Mouse (Mus musculus) forebrain, embryonic 11.5 days (tissue): ENCODE measurements around the gene Agap3. TPM values are rescaled to one million over a fixed set of nuclear protein-coding genes. Genes with fewer than 3 reads are reported as not detected.

Source experiments
- ATAC-seq: fragments of 200-750 bp; cut with Nextera tagmentation; replicated peaks from 2 replicates; pipeline ENCODE4 v1.8.0; 2017; ENCODE audit warnings: moderate TSS enrichment; ENCODE audit not compliant: low FRiP score
- DNase-seq: peaks from one replicate; pipeline ENCODE4 v3.0.0-alpha.2; 2017; ENCODE audit warnings: low spot score
- H3K27ac ChIP-seq: fragments of 300-500 bp; sonication (generic); 2 replicates; pipeline ENCODE4 v1.5.1; 2014; ENCODE audit warnings: low read depth, low read length
- H3K27me3 ChIP-seq: fragments of 300-500 bp; sonication (generic); 2 replicates; pipeline ENCODE4 v1.6.1; 2014; ENCODE audit warnings: mild to moderate bottlenecking, low read length, mixed read lengths; ENCODE audit not compliant: control insufficient read depth, insufficient read depth
- H3K36me3 ChIP-seq: fragments of 300-500 bp; sonication (generic); 2 replicates; pipeline ENCODE4 v1.6.1; 2014; ENCODE audit warnings: mild to moderate bottlenecking, low read length, moderate library complexity, mixed read lengths; ENCODE audit not compliant: control insufficient read depth, insufficient read depth
- H3K4me1 ChIP-seq: fragments of 300-500 bp; sonication (generic); replicated peaks from 2 replicates; pipeline ENCODE4 v1.6.1; 2014; ENCODE audit warnings: low read length, mixed read lengths; ENCODE audit not compliant: control insufficient read depth, insufficient read depth
- H3K4me2 ChIP-seq: fragments of 300-500 bp; sonication (generic); 2 replicates; pipeline ENCODE4 v1.6.1; 2014; ENCODE audit warnings: low read depth, mild to moderate bottlenecking, low read length, moderate library complexity, mixed read lengths; ENCODE audit not compliant: severe bottlenecking
- H3K4me3 ChIP-seq: fragments of 300-500 bp; sonication (generic); 2 replicates; pipeline ENCODE4 v1.5.1; 2014; ENCODE audit warnings: low read depth, low read length
- H3K9ac ChIP-seq: fragments of 300-500 bp; sonication (generic); 2 replicates; pipeline ENCODE4 v1.6.1; 2014; ENCODE audit warnings: low read length
- H3K9me3 ChIP-seq: fragments of 300-500 bp; sonication (generic); 2 replicates; pipeline ENCODE4 v1.6.1; 2016; ENCODE audit warnings: low read length, mixed read lengths; ENCODE audit not compliant: control insufficient read depth
- WGBS: fragments of 180-500 bp; shearing (Covaris S2); extraction: QIAGEN DNeasy Blood & Tissue Kit; methylation state at CpG from one replicate; pipeline ENCODE4 v1.1.7; 2014; 5-methylcytosine and 5-hydroxymethylcytosine counted together
- polyA plus RNA-seq: library from polyadenylated mRNA; unstranded; fragments of >200 nt; fragmentation: Nextera tagmentation; extraction: Ambion mirVana; gene quantifications from 2 replicates; pipeline ENCODE4 v1.2.1, GENCODE M21; 2014

Agap3 gene
- polyA plus RNA-seq, 1 experiment from 2014 or later, result 52.7 TPM

DNA sequence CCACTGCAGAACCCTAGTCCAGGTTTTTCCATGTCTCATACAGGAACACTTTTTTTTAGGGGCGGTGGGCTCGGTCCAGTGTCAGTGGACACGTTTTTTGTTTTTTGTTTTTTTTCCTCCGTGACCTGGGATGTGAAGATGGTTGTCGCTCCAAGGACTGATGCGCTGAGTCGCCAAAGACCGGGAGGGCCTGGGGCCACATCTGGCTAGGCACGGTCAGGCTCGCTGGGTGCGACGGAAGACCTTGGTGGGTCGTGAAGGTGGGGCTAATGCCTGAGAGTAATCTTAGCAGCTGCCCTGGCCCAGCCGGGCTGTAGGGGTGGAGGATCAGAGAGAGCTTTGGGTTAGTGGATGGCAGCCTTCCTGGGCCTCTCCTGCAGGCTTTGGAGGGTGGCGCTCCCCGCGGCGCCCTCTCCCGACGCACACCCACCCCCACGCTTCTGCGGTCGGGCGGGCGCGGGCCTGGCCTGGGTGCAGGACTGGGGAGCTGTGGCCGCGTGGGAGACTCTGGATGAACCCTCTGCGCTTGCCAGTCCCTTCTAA is 785 bp downstream of the Agap3 start:
- ATAC-seq, result peak; percentile 9; the same call in 1 of the 2 replicates
- Histone ChIP-seq H3K36me3 (no peaks in the 10 kb centered on the region; the same call in 1 of the 2 replicates), H3K4me1 (peaks cover 35% of the 10 kb centered on the region), H3K4me2 (peak overlapping the region; percentile 98), H3K9ac (peak overlapping the region; percentile 93), H3K27me3 (no peaks in the 10 kb centered on the region), H3K9me3 (no peaks in the 10 kb centered on the region), H3K4me3 (peak overlapping the region; percentile 93), H3K27ac (peak overlapping the region; percentile 86)
- WGBS, result under 1% methylated on average over 29 of the region's 29 CpGs
- peak; percentile 66 for DNase-seq

GRCm38 (mm10) chr5:24453283-24453984 is 1.5 kb downstream of the Agap3 start:
- Histone ChIP-seq H3K27ac (peak overlapping the region; percentile 86), H3K9ac (peak overlapping the region; percentile 93), H3K27me3 (no peaks in the 10 kb centered on the region), H3K4me3 (peak overlapping the region; percentile 93), H3K9me3 (no peaks in the 10 kb centered on the region), H3K4me2 (peak overlapping the region; percentile 98), H3K36me3 (no peaks in the 10 kb centered on the region; the same call in 1 of the 2 replicates), H3K4me1 (peaks cover 31% of the 10 kb centered on the region)
- ATAC-seq (peak; percentile 8; the same call in 1 of the 2 replicates), DNase-seq (peak; percentile 72)
- 5% methylated on average over 5 of the region's 5 CpGs for WGBS

- peak overlapping the region; percentile 98 for H3K4me2 ChIP-seq
- H3K4me1 ChIP-seq, result peaks cover 31% of the 10 kb centered on the region
- 23% methylated on average over 2 of the region's 2 CpGs for WGBS
- H3K9me3 ChIP-seq, result no peaks in the 10 kb centered on the region
- ATAC-seq, result 0 out of 2 replicates have a peak, but pooled peaks have one; percentile 1
- DNase-seq, result no peak
- no peak overlapping the region; the same call in 1 of the 2 replicates for H3K9ac ChIP-seq
- H3K36me3 ChIP-seq, result no peaks in the 10 kb centered on the region; the same call in 1 of the 2 replicates
- peak overlapping the region; percentile 86; the same call in 1 of the 2 replicates for H3K27ac ChIP-seq
- H3K27me3 ChIP-seq, result no peaks in the 10 kb centered on the region
- H3K4me3 ChIP-seq, result peak overlapping the region; percentile 93
These were observed 2.0 kb downstream of the Agap3 start for GRCm38 (mm10) chr5:24453985-24454303.

DNA sequence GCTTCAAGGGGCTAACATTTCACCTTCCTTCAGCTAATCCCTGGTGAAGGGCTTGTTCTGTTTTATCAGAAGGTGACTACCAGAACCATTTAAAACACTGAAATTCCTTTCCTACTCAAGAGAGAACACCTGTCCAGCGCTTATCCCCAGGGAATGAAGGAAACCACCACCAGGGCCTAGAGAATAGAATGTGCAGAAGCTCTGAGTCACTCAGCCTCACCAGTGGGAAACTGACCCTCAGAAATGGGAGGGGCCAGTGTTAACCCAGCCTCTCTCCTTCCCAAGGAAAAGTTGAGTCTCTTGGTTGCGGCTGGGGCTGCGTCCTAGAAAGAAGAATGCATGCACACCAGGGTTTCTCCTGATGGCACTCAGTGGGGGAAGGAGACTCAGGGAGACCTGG is 3.1 kb downstream of the Agap3 start:
- Histone ChIP-seq H3K4me2 (0 out of 2 replicates have a peak overlapping the region, but pooled peaks have one; percentile 15), H3K27me3 (no peaks in the 10 kb centered on the region), H3K9me3 (no peaks in the 10 kb centered on the region), H3K36me3 (no peaks in the 10 kb centered on the region; the same call in 1 of the 2 replicates), H3K9ac (no peak overlapping the region), H3K4me1 (peaks cover 31% of the 10 kb centered on the region), H3K27ac (0 out of 2 replicates have a peak overlapping the region, but pooled peaks have one; percentile 4), H3K4me3 (no peak overlapping the region)
- ATAC-seq, result no peak
- DNase-seq, result no peak
- WGBS, result 66% methylated on average over 3 of the region's 3 CpGs

DNA sequence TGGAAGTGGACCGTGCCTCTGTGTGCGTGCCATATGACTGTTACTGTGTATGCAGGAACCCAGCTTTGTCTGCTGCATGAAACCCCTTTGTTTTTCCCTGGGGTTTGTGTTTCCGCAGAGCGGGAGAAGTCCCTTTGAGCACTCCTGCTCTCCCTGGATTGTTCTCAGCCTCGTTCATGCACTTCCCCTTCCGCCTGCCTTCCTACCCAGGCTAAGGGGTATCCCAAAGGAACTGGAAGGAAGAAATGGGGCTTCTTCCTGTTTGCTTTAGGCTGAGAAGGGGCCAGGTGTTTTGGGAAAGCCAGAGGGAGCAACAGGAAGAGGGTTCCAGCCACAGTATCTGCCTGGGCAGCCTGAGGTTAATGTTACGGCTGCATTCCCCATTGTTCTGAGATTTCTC is 3.6 kb downstream of the Agap3 start:
- Histone ChIP-seq H3K4me3 (no peak overlapping the region), H3K4me2 (0 out of 2 replicates have a peak overlapping the region, but pooled peaks have one; percentile 8), H3K9ac (no peak overlapping the region), H3K36me3 (no peaks in the 10 kb centered on the region; the same call in 1 of the 2 replicates), H3K27ac (no peak overlapping the region), H3K27me3 (no peaks in the 10 kb centered on the region), H3K4me1 (peaks cover 31% of the 10 kb centered on the region), H3K9me3 (no peaks in the 10 kb centered on the region)
- no peak for ATAC-seq
- DNase-seq, result no peak
- 64% methylated on average over 7 of the region's 7 CpGs for WGBS

DNA sequence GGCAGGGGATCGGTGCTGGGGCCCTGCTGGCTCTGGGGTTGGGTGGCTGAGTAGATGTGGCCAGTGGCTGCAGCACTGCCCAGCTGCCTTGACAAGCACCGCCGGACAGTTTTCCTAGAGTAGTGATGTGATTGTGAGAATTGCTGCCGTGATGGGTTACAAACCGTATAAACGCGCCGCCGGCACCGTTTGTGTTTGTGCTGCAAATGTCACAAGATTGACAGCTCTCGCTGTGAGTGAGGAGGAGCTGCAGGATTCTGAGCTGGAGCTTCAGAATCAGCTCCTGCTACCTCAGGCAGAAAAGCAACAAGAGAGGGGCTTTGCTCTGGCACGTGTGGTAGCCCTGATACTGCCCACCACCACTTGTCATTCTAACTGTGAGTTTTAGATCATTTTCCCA is 14.8 kb downstream of the Agap3 start:
- H3K4me3 ChIP-seq, result no peak overlapping the region
- no peaks in the 10 kb centered on the region for H3K36me3 ChIP-seq
- H3K9me3 ChIP-seq, result no peaks in the 10 kb centered on the region
- H3K4me1 ChIP-seq, result no peaks in the 10 kb centered on the region
- H3K27ac ChIP-seq, result no peak overlapping the region
- no peak for ATAC-seq
- H3K9ac ChIP-seq, result no peak overlapping the region
- no peak overlapping the region for H3K4me2 ChIP-seq
- 52% methylated on average over 12 of the region's 12 CpGs for WGBS
- no peak for DNase-seq
- no peaks in the 10 kb centered on the region for H3K27me3 ChIP-seq

GRCm38 (mm10) chr5:24470600-24470999 is 18.6 kb downstream of the Agap3 start:
- Histone ChIP-seq H3K27ac (no peak overlapping the region), H3K9me3 (no peaks in the 10 kb centered on the region), H3K27me3 (peaks cover 22% of the 10 kb centered on the region), H3K36me3 (no peaks in the 10 kb centered on the region), H3K4me1 (peaks cover 16% of the 10 kb centered on the region), H3K9ac (no peak overlapping the region), H3K4me2 (no peak overlapping the region), H3K4me3 (no peak overlapping the region)
- DNase-seq (peak; percentile 85), ATAC-seq (peak; percentile 56; the same call in 1 of the 2 replicates)
- 11% methylated on average over 5 of the region's 5 CpGs for WGBS

GRCm38 (mm10) chr5:24472884-24473619 is 21.1 kb downstream of the Agap3 start:
- WGBS, result 16% methylated on average over 6 of the region's 7 CpGs
- no peak overlapping the region for H3K4me2 ChIP-seq
- no peak for ATAC-seq
- H3K27me3 ChIP-seq, result peaks cover 22% of the 10 kb centered on the region
- no peaks in the 10 kb centered on the region for H3K9me3 ChIP-seq
- no peak overlapping the region for H3K27ac ChIP-seq
- no peak for DNase-seq
- H3K9ac ChIP-seq, result no peak overlapping the region
- H3K36me3 ChIP-seq, result no peaks in the 10 kb centered on the region; the same call in 1 of the 2 replicates
- H3K4me1 ChIP-seq, result peaks cover 16% of the 10 kb centered on the region
- H3K4me3 ChIP-seq, result no peak overlapping the region
